ENCODE assay signal across 9 mouse cellular contexts in genomic region chr4:148327266-148327997, GRCm38 (mm10). TPM values are rescaled to one million over a fixed set of nuclear protein-coding genes. Genes with fewer than 3 reads are reported as not detected.
A peak's percentile ranks its signal among the peaks of the same experiment; 100 is the strongest.
DNase-seq lines count a peak whose midpoint lies in the region; ATAC-seq lines count a peak whose summit lies in the region.
"Had no signal": no experiment of that assay in that cellular context is flagged by ENCODE, and none has a peak within 500 bp of the region (broad histone marks: within the 10 kb centered on the region; RNA-seq: fewer than 3 reads in every experiment).

No protein-coding gene starts in this region.

- no peaks in the 10 kb centered on the region; the same call in 1 of the 2 replicates for H3K27me3 ChIP-seq in hindbrain, embryonic 16.5 days (replicated peaks; ENCODE audit: control insufficient read depth, insufficient read depth, low read length)
- no peaks in the 10 kb centered on the region for H3K27me3 ChIP-seq in midbrain, embryonic 15.5 days (replicated peaks)

- no peaks in the 10 kb centered on the region for H3K36me3 ChIP-seq in hindbrain, embryonic 16.5 days (ENCODE audit: control insufficient read depth, insufficient read depth, low read length)
- no peaks in the 10 kb centered on the region for H3K36me3 ChIP-seq in midbrain, embryonic 15.5 days (replicated peaks)
- H3K36me3 ChIP-seq: heart, embryonic 15.5 days had no signal

- H3K27ac ChIP-seq in hindbrain, embryonic 16.5 days (ENCODE audit: low read depth, low read length): peak overlapping the region; percentile 59
- peak overlapping the region; percentile 70 for H3K27ac ChIP-seq in midbrain, embryonic 15.5 days
- H3K27ac ChIP-seq: heart, embryonic 15.5 days; macrophage had no signal

- no peaks in the 10 kb centered on the region for H3K9me3 ChIP-seq in hindbrain, embryonic 16.5 days (ENCODE audit: control insufficient read depth, low read length)
- H3K9me3 ChIP-seq in midbrain, embryonic 15.5 days: no peaks in the 10 kb centered on the region
- H3K9me3 ChIP-seq: heart, embryonic 15.5 days had no signal

- DNase-seq in brain, adult 2 months (ENCODE audit: low read depth, low spot score): peak; percentile 52
- peak; percentile 59 for DNase-seq in embryo, embryonic 9.5 days (ENCODE audit: extremely low spot score)
- no peak for DNase-seq in cerebellum, postnatal 14 days
- DNase-seq in adrenal gland, postnatal 10 days: no peak
- no peak for DNase-seq in ovary, postnatal 10 days (ENCODE audit: low spot score)

- peak overlapping the region; percentile 51 for H3K9ac ChIP-seq in hindbrain, embryonic 16.5 days (ENCODE audit: low read depth, low read length)
- H3K9ac ChIP-seq in midbrain, embryonic 15.5 days: no peak overlapping the region
- H3K9ac ChIP-seq: heart, embryonic 15.5 days had no signal

- ATAC-seq in hindbrain, embryonic 16.5 days: peak; percentile 74
- peak; percentile 75 for ATAC-seq in midbrain, embryonic 15.5 days (replicated peaks)

- H3K4me2 ChIP-seq in hindbrain, embryonic 16.5 days (ENCODE audit: low read length): peak overlapping the region; percentile 55
- peak overlapping the region; percentile 44 for H3K4me2 ChIP-seq in midbrain, embryonic 15.5 days
- H3K4me2 ChIP-seq: heart, embryonic 15.5 days had no signal

- WGBS in hindbrain, embryonic 16.5 days: 6% methylated on average over 19 of the region's 19 CpGs
- WGBS in midbrain, embryonic 15.5 days: 5% methylated on average over 19 of the region's 19 CpGs

- H3K4me1 ChIP-seq in hindbrain, embryonic 16.5 days (ENCODE audit: control insufficient read depth, insufficient read depth, low read depth, low read length): peaks cover 23% of the 10 kb centered on the region
- peaks cover 60% of the 10 kb centered on the region for H3K4me1 ChIP-seq in midbrain, embryonic 15.5 days
- H3K4me1 ChIP-seq: heart, embryonic 15.5 days had no signal

- H3K4me3 ChIP-seq in hindbrain, embryonic 16.5 days (ENCODE audit: low read length): peak overlapping the region; percentile 28
- H3K4me3 ChIP-seq in midbrain, embryonic 15.5 days: peak overlapping the region; percentile 17; the same call in 1 of the 2 replicates
- H3K4me3 ChIP-seq: heart, embryonic 15.5 days had no signal

RNA-seq across cellular contexts. Expression of gene Disp3, which starts 39.7 kb away (rescaled TPM):
- polyA plus RNA-seq in hindbrain, embryonic 16.5 days (2015; fragmentation: Nextera tagmentation; extraction: Ambion mirVana): 11.6 and 13.6 TPM in 2 replicates
- polyA plus RNA-seq in midbrain, embryonic 15.5 days (2015; fragmentation: Nextera tagmentation; extraction: Ambion mirVana): 12.5 and 13.6 TPM in 2 replicates
- total RNA-seq in adrenal gland, postnatal 10 days (2021): 1 to 10 TPM in 1 of 2 experiments, under 1 TPM in 1; 0.79 to 1.2 TPM
- polyA plus RNA-seq: heart, embryonic 15.5 days; macrophage had no signal

Comparison
In these comparisons a context has a peak if more than half of its experiments do, and no peak if none do; other contexts are left out.
1. DNase-seq: peak in brain, adult 2 months (single experiment) and embryo, embryonic 9.5 days (single experiment); none in cerebellum, postnatal 14 days (0 of 2), adrenal gland, postnatal 10 days (single experiment) and ovary, postnatal 10 days (single experiment).